Mouse (Mus musculus): ENCODE measurements at regions not wholly inside any gene's neighbourhood (a gene's known extent, or its start where the extent isn't known, plus 50 kb on each side); places are given as distances from the start of the nearest gene placed in this dataset.

GRCm38 (mm10) chr15:86781160-86781559, 566.9 kb downstream of the Tbc1d22a start:
- TF ChIP-seq CTCF (IDR thresholded peaks at IDR 0.05; ENCODE audit: borderline replicate concordance, insufficient read depth, low read length) (no peak), POLR2A (IDR thresholded peaks at IDR 0.05; ENCODE audit: low read depth, low read length) (no peak)
